ENCODE assay signal across 29 mouse cellular contexts in genomic region chr14:77100285-77100684, GRCm38 (mm10). TPM values are rescaled to one million over a fixed set of nuclear protein-coding genes. Genes with fewer than 3 reads are reported as not detected.
DNase-seq lines count a peak whose midpoint lies in the region; ATAC-seq lines count a peak whose summit lies in the region.
"Had no signal": no experiment of that assay in that cellular context is flagged by ENCODE, and none has a peak within 500 bp of the region (broad histone marks: within the 10 kb centered on the region; RNA-seq: fewer than 3 reads in every experiment).

No protein-coding gene starts in this region.

- H3K4me2 ChIP-seq in embryonic facial prominence, embryonic 14.5 days (ENCODE audit: low read depth, low read length), result no peak overlapping the region
- H3K4me2 ChIP-seq: forebrain, embryonic 13.5 days; heart, embryonic 15.5 days; hindbrain, embryonic 12.5 days; intestine, embryonic 15.5 days; limb, embryonic 15.5 days; midbrain, embryonic 11.5 days; neural tube, embryonic 12.5 days had no signal

- H3K9me3 ChIP-seq in embryonic facial prominence, embryonic 14.5 days (ENCODE audit: control insufficient read depth, low read length), result no peaks in the 10 kb centered on the region
- H3K9me3 ChIP-seq in embryonic facial prominence, embryonic 10.5 days, result no peaks in the 10 kb centered on the region
- H3K9me3 ChIP-seq: forebrain, embryonic 13.5 days; heart, embryonic 15.5 days; hindbrain, embryonic 12.5 days; intestine, embryonic 15.5 days; limb, embryonic 10.5 days; limb, embryonic 15.5 days; neural tube, embryonic 12.5 days had no signal

- WGBS in embryonic facial prominence, embryonic 14.5 days, result 70% methylated on average over 2 of the region's 2 CpGs
- 80% methylated on average over 2 of the region's 2 CpGs for WGBS in embryonic facial prominence, embryonic 10.5 days

- no peak for ATAC-seq in embryonic facial prominence, embryonic 14.5 days (ENCODE audit: low read depth)
- no peak for ATAC-seq in activated CD4-positive, CD25-positive, alpha-beta regulatory T cell, adult 4 months
- ATAC-seq: CD4-positive, CD25-positive, alpha-beta regulatory T cell, adult 4 months; forebrain, embryonic 13.5 days; hindbrain, postnatal 0 days; intestine, embryonic 15.5 days; midbrain, embryonic 16.5 days had no signal

- no peak overlapping the region for H3K4me3 ChIP-seq in embryonic facial prominence, embryonic 14.5 days (ENCODE audit: low read depth, low read length)
- no peak overlapping the region for H3K4me3 ChIP-seq in embryonic facial prominence, embryonic 10.5 days
- H3K4me3 ChIP-seq: forebrain, embryonic 13.5 days; heart, embryonic 15.5 days; hindbrain, embryonic 12.5 days; intestine, embryonic 15.5 days; limb, embryonic 10.5 days; limb, embryonic 15.5 days; neural tube, embryonic 12.5 days had no signal

- no peaks in the 10 kb centered on the region for H3K27me3 ChIP-seq in embryonic facial prominence, embryonic 14.5 days (replicated peaks; ENCODE audit: control insufficient read depth, insufficient read depth, low read length)
- no peaks in the 10 kb centered on the region for H3K27me3 ChIP-seq in embryonic facial prominence, embryonic 10.5 days (replicated peaks; ENCODE audit: low read depth, poor library complexity, severe bottlenecking)
- H3K27me3 ChIP-seq: forebrain, embryonic 13.5 days; heart, embryonic 15.5 days; hindbrain, embryonic 12.5 days; intestine, embryonic 15.5 days; limb, embryonic 15.5 days; neural tube, embryonic 12.5 days had no signal

- H3K4me1 ChIP-seq in embryonic facial prominence, embryonic 14.5 days (ENCODE audit: control insufficient read depth, insufficient read depth, low read length), result no peaks in the 10 kb centered on the region
- no peaks in the 10 kb centered on the region for H3K4me1 ChIP-seq in embryonic facial prominence, embryonic 10.5 days
- H3K4me1 ChIP-seq: forebrain, embryonic 13.5 days; heart, embryonic 15.5 days; hindbrain, embryonic 12.5 days; intestine, embryonic 15.5 days; limb, embryonic 10.5 days; limb, embryonic 15.5 days; neural tube, embryonic 12.5 days had no signal

- H3K9ac ChIP-seq in embryonic facial prominence, embryonic 14.5 days (ENCODE audit: low read depth, low read length), result no peak overlapping the region
- H3K9ac ChIP-seq: forebrain, embryonic 13.5 days; heart, embryonic 15.5 days; hindbrain, embryonic 12.5 days; intestine, embryonic 15.5 days; limb, embryonic 15.5 days; liver, embryonic 14.5 days; neural tube, embryonic 12.5 days had no signal

- no peak overlapping the region for H3K27ac ChIP-seq in embryonic facial prominence, embryonic 14.5 days (replicated peaks; ENCODE audit: low read depth, low read length)
- H3K27ac ChIP-seq in embryonic facial prominence, embryonic 10.5 days (replicated peaks), result no peak overlapping the region
- H3K27ac ChIP-seq: forebrain, embryonic 13.5 days; heart, embryonic 15.5 days; hindbrain, embryonic 12.5 days; hindbrain, postnatal 0 days; intestine, embryonic 15.5 days; kidney, postnatal 0 days; limb, embryonic 10.5 days; limb, embryonic 15.5 days; liver, embryonic 14.5 days; neural tube, embryonic 12.5 days had no signal

- DNase-seq in embryonic facial prominence, embryonic 14.5 days (ENCODE audit: low spot score), result peak; percentile 1
- DNase-seq in embryonic facial prominence, embryonic 10.5 days (ENCODE audit: low spot score), result no peak
- DNase-seq in A20 (ENCODE audit: low read depth, low spot score), result peak; percentile 5
- DNase-seq in NIH3T3 (ENCODE audit: low read depth), result peak; percentile 24
- DNase-seq in testis, postnatal 10 days (ENCODE audit: low spot score), result no peak
- DNase-seq: cerebellum, adult 2 months; cerebellum, postnatal 14 days; gastrocnemius, postnatal 14 days; kidney, adult 2 months; kidney, postnatal 4 days; lung, adult 2 months; right cerebral cortex, adult 18-20 months; spleen, adult 18-20 months; thymus, adult 2 months; thymus, postnatal 36 days had no signal

- no peaks in the 10 kb centered on the region for H3K36me3 ChIP-seq in embryonic facial prominence, embryonic 14.5 days (ENCODE audit: control insufficient read depth, insufficient read depth, low read length)
- no peaks in the 10 kb centered on the region for H3K36me3 ChIP-seq in embryonic facial prominence, embryonic 10.5 days (replicated peaks)
- H3K36me3 ChIP-seq: heart, embryonic 15.5 days; hindbrain, embryonic 12.5 days; intestine, embryonic 15.5 days; limb, embryonic 10.5 days; limb, embryonic 15.5 days; neural tube, embryonic 12.5 days had no signal

RNA-seq across cellular contexts. Expression of gene Enox1, which starts 56.3 kb away (rescaled TPM):
- 14.1 and 14.6 TPM in 2 replicates for polyA plus RNA-seq in embryonic facial prominence, embryonic 14.5 days (2014; fragmentation: Nextera tagmentation; extraction: Ambion mirVana)
- 8.3 and 9.1 TPM in 2 replicates for polyA plus RNA-seq in embryonic facial prominence, embryonic 10.5 days (2016; fragmentation: Nextera tagmentation; extraction: Ambion mirVana)
- under 1 TPM in 1 of 2 experiments, not detected in 1; 0.41 TPM for polyA plus RNA-seq in activated CD4-positive, CD25-positive, alpha-beta regulatory T cell, adult 4 months (2017; shearing (Covaris generic))
- polyA plus RNA-seq: CD4-positive, CD25-positive, alpha-beta regulatory T cell, adult 4 months had no signal

Comparison
In these comparisons a context has a peak if more than half of its experiments do, and no peak if none do; other contexts are left out.
1. DNase-seq: peak in embryonic facial prominence, embryonic 14.5 days (single experiment), A20 (single experiment) and NIH3T3 (single experiment); none in embryonic facial prominence, embryonic 10.5 days (single experiment) and testis, postnatal 10 days (single experiment).